Mouse (Mus musculus) kidney, adult 2 months (tissue): ENCODE measurements around the gene Hist1h3g. TPM values are rescaled to one million over a fixed set of nuclear protein-coding genes. Genes with fewer than 3 reads are reported as not detected.
A peak's percentile ranks its signal among the peaks of the same experiment; 100 is the strongest.

Experiments used
- DNase-seq: peaks from one replicate; pipeline ENCODE4 v3.0.0; 2021
- H3K27ac ChIP-seq: fragments of 200-500 bp; 2 replicates; pipeline ENCODE4 v1.5.1; 2012; ENCODE audit warnings: low read depth, low read length, control low read depth, inconsistent platforms; ENCODE audit not compliant: insufficient read depth
- H3K27me3 ChIP-seq: fragments of 200-500 bp; replicated peaks from 2 replicates; pipeline ENCODE4 v1.6.1; 2012; ENCODE audit warnings: mild to moderate bottlenecking, moderate library complexity, low read length, inconsistent platforms; ENCODE audit not compliant: control insufficient read depth, insufficient read depth
- H3K36me3 ChIP-seq: fragments of 200-500 bp; 2 replicates; pipeline ENCODE4 v1.6.1; 2012; ENCODE audit warnings: mild to moderate bottlenecking, moderate library complexity, low read length, inconsistent platforms; ENCODE audit not compliant: control insufficient read depth, insufficient read depth
- H3K4me1 ChIP-seq: fragments of 200-500 bp; 2 replicates; pipeline ENCODE4 v1.6.1; 2011; ENCODE audit warnings: low read length; ENCODE audit not compliant: control insufficient read depth, insufficient read depth
- H3K4me3 ChIP-seq: fragments of 200-500 bp; 2 replicates; pipeline ENCODE4 v1.5.1; 2011; ENCODE audit warnings: mild to moderate bottlenecking, low read depth, low read length, control low read depth; ENCODE audit not compliant: insufficient read depth
- CTCF ChIP-seq: fragments of 200-500 bp; conservative IDR thresholded peaks from 2 replicates; pipeline ENCODE4 v1.5.1; 2011; ENCODE audit warnings: low read depth, mild to moderate bottlenecking, control low read depth, low read length, moderate library complexity, mixed read lengths; ENCODE audit not compliant: insufficient read depth, insufficient read length
- POLR2A ChIP-seq: fragments of 200-500 bp; IDR thresholded peaks from one replicate; pipeline ENCODE4 v1.6.1; 2011; ENCODE audit warnings: low read depth, low read length, control low read depth
- WGBS: fragments of 180-500 bp; shearing (Covaris S2); methylation state at CpG from one replicate; pipeline ENCODE4 v1.1.7; 2018; 5-methylcytosine and 5-hydroxymethylcytosine counted together
- polyA plus RNA-seq: library from polyadenylated mRNA; depleted of rRNA; stranded (reverse); fragments of >200 nt; gene quantifications from 2 replicates; pipeline ENCODE4 v1.2.3, GENCODE M21; 2012; rRNA removed

Hist1h3g gene
- polyA plus RNA-seq, 1 experiment = 0.25 TPM

GRCm38 (mm10) chr13:23581408-23582218 is 46.4 kb downstream of the Hist1h3g start, which contains the start of gene Hist1h4d:
Hist1h4d (plus strand) TSS chr13:23581598.
- WGBS = under 1% methylated on average over 43 of the region's 43 CpGs
- peaks cover 13% of the 10 kb centered on the region; the same call in 1 of the 2 replicates for H3K4me1 ChIP-seq
- peak; percentile 99 for DNase-seq
- no peaks in the 10 kb centered on the region for H3K27me3 ChIP-seq
- TF ChIP-seq CTCF (no peak), POLR2A (peak; percentile 97)
- peak within 1 kb of the TSS; percentile 70 for H3K4me3 ChIP-seq
- H3K36me3 ChIP-seq = no peaks in the 10 kb centered on the region
- H3K27ac ChIP-seq = no peak within 1 kb of the TSS; the same call in 1 of the 2 replicates

GRCm38 (mm10) chr13:23582219-23583056 is 47.2 kb downstream of the Hist1h3g start:
- Histone ChIP-seq H3K4me1 (peaks cover 13% of the 10 kb centered on the region; the same call in 1 of the 2 replicates), H3K27ac (no peak overlapping the region), H3K4me3 (no peak overlapping the region), H3K27me3 (no peaks in the 10 kb centered on the region), H3K36me3 (no peaks in the 10 kb centered on the region)
- 43% methylated on average over 6 of the region's 6 CpGs for WGBS
- TF ChIP-seq CTCF (no peak), POLR2A (no peak)
- DNase-seq = no peak

DNA sequence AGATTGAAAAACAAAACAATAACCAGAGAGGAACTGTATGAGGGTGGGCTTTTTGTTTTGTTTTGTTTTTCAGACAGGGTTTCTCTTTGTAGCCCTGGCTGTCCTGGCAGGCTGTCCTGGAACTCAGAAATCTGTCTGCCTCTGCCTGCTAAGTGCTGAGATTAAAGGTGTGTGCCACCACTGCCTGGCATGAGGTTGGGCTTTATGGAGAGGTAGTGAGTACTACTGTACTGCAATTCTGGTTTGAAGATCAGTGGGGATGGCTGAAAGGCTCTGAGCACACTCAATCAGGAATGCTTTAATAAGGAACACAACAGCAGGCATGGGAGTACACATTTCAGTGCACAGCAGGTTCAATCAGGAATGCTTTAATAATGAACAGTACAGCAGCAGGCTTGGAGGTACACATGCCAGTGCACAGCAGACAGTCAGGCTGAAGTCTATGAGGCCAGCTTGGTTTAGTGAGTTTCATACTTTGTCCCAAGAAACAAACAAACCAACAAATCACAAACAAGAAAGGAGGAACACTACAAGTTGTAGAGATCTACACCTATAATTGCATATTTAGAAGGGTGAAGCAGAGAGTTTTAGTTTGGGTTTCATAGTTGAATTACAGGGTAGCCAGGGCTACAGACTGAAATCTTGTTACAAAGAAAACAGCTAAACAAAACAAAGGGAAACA is 48.3 kb downstream of the Hist1h3g start:
- Histone ChIP-seq H3K36me3 (no peaks in the 10 kb centered on the region), H3K27ac (no peak overlapping the region), H3K4me1 (peaks cover 13% of the 10 kb centered on the region; the same call in 1 of the 2 replicates), H3K27me3 (no peaks in the 10 kb centered on the region), H3K4me3 (no peak overlapping the region)
- TF ChIP-seq CTCF (no peak), POLR2A (no peak)
- DNase-seq = no peak

DNA sequence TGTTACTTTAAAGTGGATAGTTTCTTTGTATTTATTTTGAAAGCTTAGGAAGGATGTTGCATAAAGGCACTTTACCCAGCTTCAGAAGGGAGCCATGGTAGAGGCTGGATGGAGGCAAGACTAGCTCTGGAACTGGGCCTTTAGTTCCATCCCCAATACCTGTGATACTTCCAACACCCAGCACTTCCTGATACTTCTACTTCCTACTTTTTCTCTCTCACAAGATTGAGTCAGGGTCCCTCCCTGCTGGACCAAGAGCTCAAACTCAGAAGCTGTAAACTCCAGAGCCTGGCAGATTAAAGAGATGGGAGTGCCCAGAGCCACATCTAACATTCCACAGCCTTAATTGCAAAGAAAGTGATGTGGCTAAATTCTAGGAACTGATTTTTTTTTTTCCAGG is 49.1 kb downstream of the Hist1h3g start:
- no peaks in the 10 kb centered on the region for H3K27me3 ChIP-seq
- peak overlapping the region; percentile 55 for H3K27ac ChIP-seq
- H3K36me3 ChIP-seq = no peaks in the 10 kb centered on the region
- DNase-seq = peak; percentile 7
- TF ChIP-seq POLR2A = no peak
- TF ChIP-seq CTCF = no peak
- 0 out of 2 replicates have a peak overlapping the region, but pooled peaks have one; percentile 3 for H3K4me3 ChIP-seq
- peaks cover 13% of the 10 kb centered on the region; the same call in 1 of the 2 replicates for H3K4me1 ChIP-seq

GRCm38 (mm10) chr13:23585029-23585441 is 49.8 kb downstream of the Hist1h3g start:
- under 1% methylated on average over 21 of the region's 21 CpGs for WGBS
- TF ChIP-seq POLR2A (no peak), CTCF (no peak)
- Histone ChIP-seq H3K4me1 (peaks cover 13% of the 10 kb centered on the region; the same call in 1 of the 2 replicates), H3K36me3 (no peaks in the 10 kb centered on the region), H3K4me3 (peak overlapping the region; percentile 69), H3K27ac (peak overlapping the region; percentile 65), H3K27me3 (no peaks in the 10 kb centered on the region)
- DNase-seq = peak; percentile 79

Other genes starting within 250 kb of the Hist1h3g start
- 1.1 and 1.9 TPM in 2 replicates for gene Zfp322a, start 166.2 kb upstream of the Hist1h3g start, polyA plus RNA-seq
- gene Abt1, start 111.6 kb upstream of the Hist1h3g start, polyA plus RNA-seq = 3.3 and 3.9 TPM in 2 replicates
- gene Btn1a1, start 69.5 kb upstream of the Hist1h3g start, polyA plus RNA-seq = not detected in 2 replicates
- not detected in 2 replicates for gene Btn2a2, start 46.6 kb upstream of the Hist1h3g start, polyA plus RNA-seq
- 44.7 and 57.5 TPM in 2 replicates for gene Hist1h4h, start 4.4 kb upstream of the Hist1h3g start, polyA plus RNA-seq
- 4.3 and 8.0 TPM in 2 replicates for gene Hist1h2af, start 1.5 kb upstream of the Hist1h3g start, polyA plus RNA-seq
- 0.27 and 0.36 TPM in 2 replicates for gene Hist1h2bh, start 8.0 kb downstream of the Hist1h3g start, polyA plus RNA-seq
- 0.74 and 0.87 TPM in 2 replicates for gene Hist1h3f, start 8.6 kb downstream of the Hist1h3g start, polyA plus RNA-seq
- gene Hist1h4f, start 16.2 kb downstream of the Hist1h3g start, polyA plus RNA-seq = 1.4 and 2.5 TPM in 2 replicates
- 0.05 and 0.09 TPM in 2 replicates for gene Hist1h1d, start 17.8 kb downstream of the Hist1h3g start, polyA plus RNA-seq
- gene Hist1h3e, start 26.9 kb downstream of the Hist1h3g start, polyA plus RNA-seq = 3.8 and 4.3 TPM in 2 replicates
- gene Hist1h2ae, start 35.8 kb downstream of the Hist1h3g start, polyA plus RNA-seq = 0.22 and 0.58 TPM in 2 replicates
- gene Hist1h2bg, start 36.0 kb downstream of the Hist1h3g start, polyA plus RNA-seq = 3.1 and 4.6 TPM in 2 replicates
- 0.30 and 0.99 TPM in 2 replicates for gene Hist1h2bf, start 38.8 kb downstream of the Hist1h3g start, polyA plus RNA-seq
- not detected in 2 replicates for gene Hist1h2ad, start 39.0 kb downstream of the Hist1h3g start, polyA plus RNA-seq
- 0.68 and 0.88 TPM in 2 replicates for gene Hist1h3d, start 40.3 kb downstream of the Hist1h3g start, polyA plus RNA-seq
- gene Hist1h4d, start 46.2 kb downstream of the Hist1h3g start, polyA plus RNA-seq = 3.7 and 5.4 TPM in 2 replicates
- 1.2 TPM in 2 replicates for gene Hist1h2be, start 85.7 kb downstream of the Hist1h3g start, polyA plus RNA-seq
- gene Hist1h1e, start 87.1 kb downstream of the Hist1h3g start, polyA plus RNA-seq = 1.2 and 1.4 TPM in 2 replicates
- 0.43 and 0.44 TPM in 2 replicates for gene Hist1h2ac, start 148.5 kb downstream of the Hist1h3g start, polyA plus RNA-seq
- gene Hist1h2bc, start 148.8 kb downstream of the Hist1h3g start, polyA plus RNA-seq = 473 and 571 TPM in 2 replicates
- gene Hist1h1t, start 160.4 kb downstream of the Hist1h3g start, polyA plus RNA-seq = not detected in 2 replicates
- 9.4 and 10.3 TPM in 2 replicates for gene Hist1h4c, start 163.0 kb downstream of the Hist1h3g start, polyA plus RNA-seq
- 21.2 and 21.4 TPM in 2 replicates for gene Hfe, start 175.4 kb downstream of the Hist1h3g start, polyA plus RNA-seq
- 68.7 and 76.0 TPM in 2 replicates for gene Hist1h1c, start 203.4 kb downstream of the Hist1h3g start, polyA plus RNA-seq
- gene Hist1h3c, start 210.2 kb downstream of the Hist1h3g start, polyA plus RNA-seq = 0.39 and 1.1 TPM in 2 replicates
- gene Hist1h2bb, start 211.3 kb downstream of the Hist1h3g start, polyA plus RNA-seq = 2.0 and 2.8 TPM in 2 replicates
- 1.3 and 1.5 TPM in 2 replicates for gene Hist1h2ab, start 215.7 kb downstream of the Hist1h3g start, polyA plus RNA-seq
- 0.88 and 1.4 TPM in 2 replicates for gene Hist1h3b, start 216.8 kb downstream of the Hist1h3g start, polyA plus RNA-seq
- gene Hist1h4b, start 221.6 kb downstream of the Hist1h3g start, polyA plus RNA-seq = 3.1 and 5.3 TPM in 2 replicates
- gene Hist1h4a, start 225.8 kb downstream of the Hist1h3g start, polyA plus RNA-seq = 0.91 and 2.3 TPM in 2 replicates
- 0.74 and 1.5 TPM in 2 replicates for gene Hist1h3a, start 227.0 kb downstream of the Hist1h3g start, polyA plus RNA-seq
- 0.22 TPM in 1 of 2 replicates, not detected in the other for gene Hist1h1a, start 228.2 kb downstream of the Hist1h3g start, polyA plus RNA-seq
- 0.05 TPM in 1 of 2 replicates, not detected in the other for gene Trim38, start 234.5 kb downstream of the Hist1h3g start, polyA plus RNA-seq